Mouse (Mus musculus): Measurements from ENCODE around the gene Itgam.

The Itgam gene

GRCm38 (mm10) chr7:128057860-128058259, 4.6 kb upstream of the Itgam start:
- DNase-seq (ENCODE audit: low read depth, low spot score) = no peak

GRCm38 (mm10) chr7:128058576-128058975, 3.9 kb upstream of the Itgam start:
- no peak for DNase-seq (ENCODE audit: low read depth, low spot score)

GRCm38 (mm10) chr7:128059091-128059490, 3.3 kb upstream of the Itgam start:
- DNase-seq (ENCODE audit: low read depth, low spot score) = no peak

GRCm38 (mm10) chr7:128063211-128063781, 856 bp downstream of the Itgam start:
- DNase-seq (ENCODE audit: low read depth, low spot score) = no peak

- no peak for DNase-seq (ENCODE audit: low read depth, low spot score)
Observed at GRCm38 (mm10) chr7:128065547-128065946, 3.1 kb downstream of the Itgam start.

GRCm38 (mm10) chr7:128067847-128068246, 5.4 kb downstream of the Itgam start:
- DNase-seq (ENCODE audit: low read depth, low spot score) = no peak

GRCm38 (mm10) chr7:128069844-128070243, 7.4 kb downstream of the Itgam start:
- no peak for DNase-seq (ENCODE audit: low read depth, low spot score)

GRCm38 (mm10) chr7:128071816-128072215, 9.4 kb downstream of the Itgam start:
- DNase-seq (ENCODE audit: low read depth, low spot score) = no peak

- no peak for DNase-seq (ENCODE audit: low read depth, low spot score)
Observed at GRCm38 (mm10) chr7:128080012-128080411, 17.6 kb downstream of the Itgam start.

GRCm38 (mm10) chr7:128089141-128089540, 26.7 kb downstream of the Itgam start:
- DNase-seq (ENCODE audit: low read depth, low spot score) = no peak

GRCm38 (mm10) chr7:128098135-128098534, 35.7 kb downstream of the Itgam start:
- no peak for DNase-seq (ENCODE audit: low read depth, low spot score)

GRCm38 (mm10) chr7:128100742-128101357, 38.4 kb downstream of the Itgam start:
- DNase-seq (ENCODE audit: low read depth, low spot score) = no peak

- DNase-seq (ENCODE audit: low read depth, low spot score) = no peak
Observed at GRCm38 (mm10) chr7:128105246-128105645, 42.8 kb downstream of the Itgam start.

- DNase-seq (ENCODE audit: low read depth, low spot score) = no peak
Observed at GRCm38 (mm10) chr7:128107462-128107861, 45.0 kb downstream of the Itgam start.

GRCm38 (mm10) chr7:128110314-128110713, 47.9 kb downstream of the Itgam start:
- DNase-seq (ENCODE audit: low read depth, low spot score) = no peak

- no peak for DNase-seq (ENCODE audit: low read depth, low spot score)
Observed at GRCm38 (mm10) chr7:128112131-128112530, 49.7 kb downstream of the Itgam start.

- no peak for DNase-seq (ENCODE audit: low read depth, low spot score)
Observed at GRCm38 (mm10) chr7:128114371-128115105, 52.1 kb downstream of the Itgam start.

- no peak for DNase-seq (ENCODE audit: low read depth, low spot score)
Observed at GRCm38 (mm10) chr7:128115211-128115958, 52.9 kb downstream of the Itgam start.

GRCm38 (mm10) chr7:128116396-128116795, 54.0 kb downstream of the Itgam start:
- no peak for DNase-seq (ENCODE audit: low read depth, low spot score)

GRCm38 (mm10) chr7:128119726-128120490, 57.5 kb downstream of the Itgam start:
- no peak for DNase-seq (ENCODE audit: low read depth, low spot score)
